In genomic region chr11:95643856-95644255, GRCm38 (mm10) we compare ENCODE assay signal across 19 mouse cellular contexts. TPM values are rescaled to one million over a fixed set of nuclear protein-coding genes. Genes with fewer than 3 reads are reported as not detected.
A peak's percentile ranks its signal among the peaks of the same experiment; 100 is the strongest.
DNase-seq lines count a peak whose midpoint lies in the region; ATAC-seq lines count a peak whose summit lies in the region.
"Had no signal": no experiment of that assay in that cellular context is flagged by ENCODE, and none has a peak within 500 bp of the region (broad histone marks: within the 10 kb centered on the region; RNA-seq: fewer than 3 reads in every experiment).

No protein-coding gene starts in this region.

- H3K9ac ChIP-seq in hindbrain, embryonic 14.5 days: no peak overlapping the region
- H3K9ac ChIP-seq in lung, embryonic 15.5 days: no peak overlapping the region
- 0 out of 2 replicates have a peak overlapping the region, but pooled peaks have one; percentile 4 for H3K9ac ChIP-seq in embryonic facial prominence, embryonic 12.5 days
- H3K9ac ChIP-seq in stomach, embryonic 14.5 days (replicated peaks; ENCODE audit: low read depth, low read length): no peak overlapping the region
- H3K9ac ChIP-seq in forebrain, embryonic 14.5 days (ENCODE audit: low read length): no peak overlapping the region
- H3K9ac ChIP-seq: forebrain, embryonic 13.5 days; liver, embryonic 14.5 days had no signal

- H3K4me2 ChIP-seq in hindbrain, embryonic 14.5 days (replicated peaks): no peak overlapping the region
- H3K4me2 ChIP-seq in lung, embryonic 15.5 days: no peak overlapping the region
- no peak overlapping the region for H3K4me2 ChIP-seq in embryonic facial prominence, embryonic 12.5 days (replicated peaks)
- no peak overlapping the region for H3K4me2 ChIP-seq in stomach, embryonic 14.5 days (replicated peaks; ENCODE audit: low read depth, low read length)
- no peak overlapping the region for H3K4me2 ChIP-seq in forebrain, embryonic 14.5 days (ENCODE audit: low read length)
- H3K4me2 ChIP-seq: midbrain, embryonic 11.5 days had no signal

- no peaks in the 10 kb centered on the region for H3K36me3 ChIP-seq in hindbrain, embryonic 10.5 days
- no peaks in the 10 kb centered on the region for H3K36me3 ChIP-seq in hindbrain, embryonic 14.5 days (replicated peaks; ENCODE audit: control insufficient read depth, insufficient read depth)
- H3K36me3 ChIP-seq in lung, embryonic 15.5 days: no peaks in the 10 kb centered on the region
- H3K36me3 ChIP-seq in embryonic facial prominence, embryonic 12.5 days: no peaks in the 10 kb centered on the region
- no peaks in the 10 kb centered on the region for H3K36me3 ChIP-seq in stomach, embryonic 14.5 days (ENCODE audit: control insufficient read depth, insufficient read depth, low read length)
- no peaks in the 10 kb centered on the region for H3K36me3 ChIP-seq in forebrain, embryonic 14.5 days (ENCODE audit: control insufficient read depth, insufficient read depth, low read length)

- DNase-seq in hindbrain, embryonic 10.5 days (ENCODE audit: low spot score): no peak
- DNase-seq in hindbrain, embryonic 14.5 days (ENCODE audit: low spot score): no peak
- DNase-seq in lung, postnatal 36 days: no peak
- no peak for DNase-seq in thymus, postnatal 36 days
- no peak for DNase-seq in forebrain, embryonic 14.5 days (ENCODE audit: low spot score)
- DNase-seq: adrenal gland, postnatal 25 days; B cell, adult 2 months; cerebellum, adult 9-10 months; layer of hippocampus, postnatal 36 days; right cerebral cortex, postnatal 25 days; thymus, adult 18-20 months had no signal

- no peak for ATAC-seq in hindbrain, embryonic 14.5 days (ENCODE audit: low FRiP score)
- peak; percentile 22; the same call in 1 of the 2 replicates for ATAC-seq in lung, embryonic 15.5 days (ENCODE audit: borderline replicate concordance, extremely low read depth, low FRiP score, low TSS enrichment)
- no peak for ATAC-seq in embryonic facial prominence, embryonic 12.5 days (ENCODE audit: insufficient number of reproducible peaks, insufficient read depth, low FRiP score, low TSS enrichment)
- ATAC-seq in stomach, embryonic 14.5 days (ENCODE audit: insufficient number of reproducible peaks, insufficient read depth, low FRiP score, low read depth): peak; percentile 26; the same call in 1 of the 2 replicates
- no peak for ATAC-seq in forebrain, embryonic 14.5 days
- ATAC-seq: activated CD4-positive, CD25-positive, alpha-beta regulatory T cell, adult 4 months; Patski had no signal

- peaks cover 94% of the 10 kb centered on the region for H3K4me1 ChIP-seq in hindbrain, embryonic 10.5 days (replicated peaks)
- peaks cover 18% of the 10 kb centered on the region; the same call in 1 of the 2 replicates for H3K4me1 ChIP-seq in hindbrain, embryonic 14.5 days (replicated peaks; ENCODE audit: control insufficient read depth, insufficient read depth, low read length)
- H3K4me1 ChIP-seq in lung, embryonic 15.5 days: peaks cover 31% of the 10 kb centered on the region
- H3K4me1 ChIP-seq in embryonic facial prominence, embryonic 12.5 days: peaks cover 84% of the 10 kb centered on the region
- H3K4me1 ChIP-seq in stomach, embryonic 14.5 days (ENCODE audit: control insufficient read depth, insufficient read depth, low read length): peaks cover 28% of the 10 kb centered on the region
- peaks cover 14% of the 10 kb centered on the region for H3K4me1 ChIP-seq in forebrain, embryonic 14.5 days (ENCODE audit: control insufficient read depth, insufficient read depth, low read length)

- H3K9me3 ChIP-seq in hindbrain, embryonic 10.5 days: no peaks in the 10 kb centered on the region
- H3K9me3 ChIP-seq in hindbrain, embryonic 14.5 days (ENCODE audit: control insufficient read depth, low read length): no peaks in the 10 kb centered on the region
- no peaks in the 10 kb centered on the region for H3K9me3 ChIP-seq in lung, embryonic 15.5 days
- no peaks in the 10 kb centered on the region for H3K9me3 ChIP-seq in embryonic facial prominence, embryonic 12.5 days
- no peaks in the 10 kb centered on the region for H3K9me3 ChIP-seq in stomach, embryonic 14.5 days (ENCODE audit: control insufficient read depth, low read depth, low read length)
- no peaks in the 10 kb centered on the region for H3K9me3 ChIP-seq in forebrain, embryonic 14.5 days (replicated peaks; ENCODE audit: control insufficient read depth, low read length)
- H3K9me3 ChIP-seq: forebrain, embryonic 13.5 days had no signal

- WGBS in hindbrain, embryonic 10.5 days: 37% methylated on average over 5 of the region's 5 CpGs
- WGBS in hindbrain, embryonic 14.5 days: 44% methylated on average over 5 of the region's 5 CpGs
- 32% methylated on average over 5 of the region's 5 CpGs for WGBS in lung, embryonic 15.5 days
- 41% methylated on average over 5 of the region's 5 CpGs for WGBS in embryonic facial prominence, embryonic 12.5 days
- WGBS in stomach, embryonic 14.5 days: 43% methylated on average over 5 of the region's 5 CpGs
- 42% methylated on average over 5 of the region's 5 CpGs for WGBS in forebrain, embryonic 14.5 days

- peaks cover 96% of the 10 kb centered on the region for H3K27me3 ChIP-seq in hindbrain, embryonic 10.5 days (ENCODE audit: insufficient read depth, poor library complexity, severe bottlenecking)
- peaks cover 24% of the 10 kb centered on the region; the same call in 1 of the 2 replicates for H3K27me3 ChIP-seq in hindbrain, embryonic 14.5 days (ENCODE audit: control insufficient read depth, insufficient read depth, low read length)
- peaks cover 50% of the 10 kb centered on the region for H3K27me3 ChIP-seq in lung, embryonic 15.5 days
- H3K27me3 ChIP-seq in embryonic facial prominence, embryonic 12.5 days: peaks cover 38% of the 10 kb centered on the region
- H3K27me3 ChIP-seq in stomach, embryonic 14.5 days (ENCODE audit: control insufficient read depth, insufficient read depth, low read length): peaks cover 11% of the 10 kb centered on the region; the same call in 1 of the 2 replicates
- H3K27me3 ChIP-seq in forebrain, embryonic 14.5 days (replicated peaks; ENCODE audit: control insufficient read depth, insufficient read depth, low read length): peaks cover 17% of the 10 kb centered on the region

- no peak overlapping the region for H3K4me3 ChIP-seq in hindbrain, embryonic 10.5 days
- no peak overlapping the region for H3K4me3 ChIP-seq in hindbrain, embryonic 14.5 days (replicated peaks; ENCODE audit: low read length)
- no peak overlapping the region for H3K4me3 ChIP-seq in lung, embryonic 15.5 days
- no peak overlapping the region for H3K4me3 ChIP-seq in embryonic facial prominence, embryonic 12.5 days
- no peak overlapping the region for H3K4me3 ChIP-seq in stomach, embryonic 14.5 days (ENCODE audit: low read depth, low read length)
- H3K4me3 ChIP-seq in forebrain, embryonic 14.5 days (ENCODE audit: low read depth, low read length): no peak overlapping the region
- H3K4me3 ChIP-seq: forebrain, embryonic 13.5 days had no signal

- H3K27ac ChIP-seq in hindbrain, embryonic 10.5 days: peak overlapping the region; percentile 78
- H3K27ac ChIP-seq in hindbrain, embryonic 14.5 days: no peak overlapping the region
- H3K27ac ChIP-seq in lung, embryonic 15.5 days: no peak overlapping the region
- no peak overlapping the region for H3K27ac ChIP-seq in embryonic facial prominence, embryonic 12.5 days
- no peak overlapping the region for H3K27ac ChIP-seq in stomach, embryonic 14.5 days (ENCODE audit: low read length)
- no peak overlapping the region for H3K27ac ChIP-seq in forebrain, embryonic 14.5 days (ENCODE audit: low read depth, low read length)
- H3K27ac ChIP-seq: forebrain, embryonic 13.5 days; liver, embryonic 14.5 days had no signal

RNA-seq across cellular contexts. Expression of gene Phb, which starts 22.9 kb away (rescaled TPM):
- 222 and 248 TPM in 2 replicates for polyA plus RNA-seq in hindbrain, embryonic 10.5 days (2016; fragmentation: Nextera tagmentation; extraction: Ambion mirVana)
- 200 and 220 TPM in 2 replicates for polyA plus RNA-seq in hindbrain, embryonic 14.5 days (2014; fragmentation: Nextera tagmentation; extraction: Ambion mirVana)
- 199 and 205 TPM in 2 replicates for polyA plus RNA-seq in lung, embryonic 15.5 days (2015; fragmentation: Nextera tagmentation; extraction: Ambion mirVana)
- 229 and 231 TPM in 2 replicates for polyA plus RNA-seq in embryonic facial prominence, embryonic 12.5 days (2016; fragmentation: Nextera tagmentation; extraction: Ambion mirVana)
- polyA plus RNA-seq in stomach, embryonic 14.5 days (2014; fragmentation: Nextera tagmentation; extraction: Ambion mirVana): 224 and 239 TPM in 2 replicates
- polyA plus RNA-seq in forebrain, embryonic 14.5 days (2014; fragmentation: Nextera tagmentation; extraction: Ambion mirVana): 215 and 222 TPM in 2 replicates

RNA-seq across cellular contexts. Expression of gene Ngfr, which starts 56.3 kb away (rescaled TPM):
- polyA plus RNA-seq in hindbrain, embryonic 10.5 days (2016; fragmentation: Nextera tagmentation; extraction: Ambion mirVana): 28.7 and 51.6 TPM in 2 replicates
- 38.2 and 48.5 TPM in 2 replicates for polyA plus RNA-seq in hindbrain, embryonic 14.5 days (2014; fragmentation: Nextera tagmentation; extraction: Ambion mirVana)
- polyA plus RNA-seq in lung, embryonic 15.5 days (2015; fragmentation: Nextera tagmentation; extraction: Ambion mirVana): 3.4 and 5.1 TPM in 2 replicates
- polyA plus RNA-seq in embryonic facial prominence, embryonic 12.5 days (2016; fragmentation: Nextera tagmentation; extraction: Ambion mirVana): 33.0 and 36.7 TPM in 2 replicates
- 8.5 and 9.3 TPM in 2 replicates for polyA plus RNA-seq in stomach, embryonic 14.5 days (2014; fragmentation: Nextera tagmentation; extraction: Ambion mirVana)
- polyA plus RNA-seq in forebrain, embryonic 14.5 days (2014; fragmentation: Nextera tagmentation; extraction: Ambion mirVana): 5.0 and 7.8 TPM in 2 replicates
- polyA plus RNA-seq: activated CD4-positive, CD25-positive, alpha-beta regulatory T cell, adult 4 months had no signal

Comparison
In these comparisons a context has a peak if more than half of its experiments do, and no peak if none do; other contexts are left out.
1. ATAC-seq: peak in lung, embryonic 15.5 days (single experiment) and stomach, embryonic 14.5 days (single experiment); none in hindbrain, embryonic 14.5 days (single experiment), embryonic facial prominence, embryonic 12.5 days (single experiment) and forebrain, embryonic 14.5 days (single experiment).